Mouse (Mus musculus) CH12.LX (cell line): Measurements from ENCODE around the gene Nck2. TPM values are rescaled to one million over a fixed set of nuclear protein-coding genes. Genes with fewer than 3 reads are reported as not detected.
A peak's percentile ranks its signal among the peaks of the same experiment; 100 is the strongest.

Experiments used
- DNase-seq: peaks from one replicate; pipeline ENCODE4 v3.0.0-alpha.2; 2013; ENCODE audit errors: extremely low read depth
- H3K27ac ChIP-seq: 2 replicates; pipeline ENCODE4 v1.5.1; 2012; ENCODE audit warnings: low read depth, mild to moderate bottlenecking, control low read depth, moderate library complexity; ENCODE audit not compliant: insufficient read depth
- H3K27me3 ChIP-seq: replicated peaks from 2 replicates; pipeline ENCODE3; 2012; ENCODE audit warnings: inconsistent platforms
- H3K36me3 ChIP-seq, 2 experiments: replicated peaks in 1 of 2; 2 replicates each; pipeline versions ENCODE3 to v1.6.1; 2012; ENCODE audit warnings: inconsistent platforms in 1 of 2, low read length in 1 of 2, mild to moderate bottlenecking in 1 of 2, mixed read lengths in 1 of 2, moderate library complexity in 1 of 2; ENCODE audit not compliant: control insufficient read depth in 1 of 2, insufficient read depth in 1 of 2
- H3K4me1 ChIP-seq, 2 experiments: 2 replicates each; pipeline ENCODE4 v1.6.1; 2012; ENCODE audit warnings: inconsistent platforms in 1 of 2, moderate library complexity in 1 of 2; ENCODE audit not compliant: insufficient read depth in 2 of 2, control insufficient read depth in 1 of 2
- H3K4me2 ChIP-seq: 2 replicates; pipeline ENCODE4 v1.6.1; 2012; ENCODE audit warnings: low read depth, mild to moderate bottlenecking, control low read depth; ENCODE audit not compliant: poor library complexity, insufficient read depth, severe bottlenecking
- H3K4me3 ChIP-seq, 3 experiments: fragments of 150-350 bp in 1 of 3; sonication (generic) in 1 of 3; replicated peaks in 1 of 3; 2 replicates each; pipeline versions ENCODE3 to v1.5.1; 2011 to 2012; ENCODE audit warnings: low read depth in 2 of 3, low read length in 2 of 3, mild to moderate bottlenecking in 2 of 3, moderate library complexity in 2 of 3, control low read depth in 1 of 3, improper control_type of control experiment in 1 of 3, inconsistent platforms in 1 of 3, mixed read lengths in 1 of 3; ENCODE audit not compliant: poor library complexity in 1 of 3
- H3K79me2 ChIP-seq: replicated peaks from 2 replicates; pipeline ENCODE4 v1.6.1; 2012; ENCODE audit warnings: mild to moderate bottlenecking, moderate library complexity; ENCODE audit not compliant: control insufficient read depth, poor library complexity, insufficient read depth, severe bottlenecking; ENCODE audit errors: extremely low read depth
- H3K9ac ChIP-seq: 2 replicates; pipeline ENCODE4 v1.6.1; 2012; ENCODE audit warnings: low read depth, mild to moderate bottlenecking, control low read depth, moderate library complexity; ENCODE audit not compliant: insufficient read depth
- H3K9me3 ChIP-seq: replicated peaks from 2 replicates; pipeline ENCODE3; 2012; ENCODE audit warnings: low read length, inconsistent platforms, mixed read lengths
- BHLHE40 ChIP-seq: IDR thresholded peaks from 2 replicates; pipeline ENCODE4 v1.6.1; 2011; ENCODE audit warnings: mild to moderate bottlenecking, low read depth, low read length, improper control_type of control experiment
- CTCF ChIP-seq, 2 experiments: IDR thresholded peaks in 1 of 2; conservative IDR thresholded peaks in 1 of 2; 2 replicates each; pipeline ENCODE4 v1.5.1; 2011 to 2012; ENCODE audit warnings: low read depth in 2 of 2, low read length in 2 of 2, improper control_type of control experiment in 1 of 2, inconsistent platforms in 1 of 2, mild to moderate bottlenecking in 1 of 2, moderate library complexity in 1 of 2
- EP300 ChIP-seq: IDR thresholded peaks from 2 replicates; pipeline ENCODE4 v1.6.1; 2011; ENCODE audit warnings: low read length, improper control_type of control experiment
- HCFC1 ChIP-seq: IDR thresholded peaks from 2 replicates; pipeline ENCODE4 v1.6.1; 2012; ENCODE audit warnings: low read depth, mild to moderate bottlenecking, inconsistent platforms, low read length, improper control_type of control experiment
- JUND ChIP-seq: conservative IDR thresholded peaks from 2 replicates; pipeline ENCODE4 v1.6.1; 2011; ENCODE audit warnings: low read depth, low read length, improper control_type of control experiment
- KAT2A ChIP-seq: IDR thresholded peaks from 2 replicates; pipeline ENCODE4 v1.6.1; 2012; ENCODE audit warnings: low read length, improper control_type of control experiment, inconsistent platforms; ENCODE audit not compliant: insufficient replicate concordance
- MAX ChIP-seq: IDR thresholded peaks from 2 replicates; pipeline ENCODE4 v1.6.1; 2011; ENCODE audit warnings: low read length, improper control_type of control experiment
- MAZ ChIP-seq: IDR thresholded peaks from 2 replicates; pipeline ENCODE4 v1.6.1; 2012; ENCODE audit warnings: low read depth, mild to moderate bottlenecking, inconsistent platforms, low read length, improper control_type of control experiment, moderate library complexity
- MEF2A ChIP-seq: IDR thresholded peaks from 2 replicates; pipeline ENCODE4 v1.6.1; 2014; ENCODE audit warnings: low read depth, mild to moderate bottlenecking, inconsistent platforms, low read length, improper control_type of control experiment, borderline replicate concordance
- MYC ChIP-seq: IDR thresholded peaks from 2 replicates; pipeline ENCODE4 v1.6.1; 2011; ENCODE audit warnings: low read depth, mild to moderate bottlenecking, improper control_type of control experiment, low read length
- NELFE ChIP-seq: IDR thresholded peaks from 2 replicates; pipeline ENCODE4 v1.6.1; 2011; ENCODE audit warnings: low read depth, low read length, improper control_type of control experiment
- PAX5 ChIP-seq: IDR thresholded peaks from 2 replicates; pipeline ENCODE4 v1.6.1; 2012; ENCODE audit warnings: low read length, inconsistent platforms, mixed read lengths
- POLR2A ChIP-seq: IDR thresholded peaks from 2 replicates; pipeline ENCODE4 v1.6.1; 2011; ENCODE audit warnings: low read depth, mild to moderate bottlenecking, improper control_type of control experiment, low read length
- RAD21 ChIP-seq: IDR thresholded peaks from 2 replicates; pipeline ENCODE4 v1.6.1; 2011; ENCODE audit warnings: low read depth, mild to moderate bottlenecking, low read length, improper control_type of control experiment, moderate library complexity
- RCOR1 ChIP-seq: conservative IDR thresholded peaks from 2 replicates; pipeline ENCODE4 v1.6.1; 2012; ENCODE audit warnings: low read depth, mild to moderate bottlenecking, inconsistent platforms, low read length, improper control_type of control experiment
- SIN3A ChIP-seq: IDR thresholded peaks from 2 replicates; pipeline ENCODE4 v1.6.1; 2012; ENCODE audit warnings: low read length, improper control_type of control experiment, inconsistent platforms
- SMC3 ChIP-seq: IDR thresholded peaks from 2 replicates; pipeline ENCODE4 v1.6.1; 2011; ENCODE audit warnings: low read depth, low read length, improper control_type of control experiment
- TBP ChIP-seq: conservative IDR thresholded peaks from 2 replicates; pipeline ENCODE4 v1.6.1; 2011; ENCODE audit warnings: low read depth, low read length, improper control_type of control experiment
- ZC3H11A ChIP-seq: IDR thresholded peaks from 2 replicates; pipeline ENCODE4 v1.6.1; 2012; ENCODE audit warnings: low read depth, mild to moderate bottlenecking, inconsistent platforms, low read length, improper control_type of control experiment
- dilution Hi-C: fragments of 300-500 bp; cut with MboI; formaldehyde crosslinking; loops from 2 replicates; pipeline ENCODE4 v1.14.3; 2020; ENCODE audit warnings: low sequenced_read_pairs; ENCODE audit not compliant: extremely low pct_unique_long_range_greater_than_20kb, extremely low pct_ligation_motif_present
- in situ Hi-C: fragments of 300-500 bp; cut with MboI; formaldehyde crosslinking; loops from 3 replicates; pipeline ENCODE4 v1.14.3; 2019; ENCODE audit warnings: low sequenced_read_pairs, low pct_ligation_motif_present, low pct_unique_long_range_greater_than_20kb, mixed read lengths
- polyA plus RNA-seq: library from polyadenylated mRNA; unstranded; fragments of >175 nt; gene quantifications from 2 replicates; pipeline ENCODE4 v1.2.1, GENCODE M21; 2012; ENCODE audit warnings: low read depth; ENCODE audit not compliant: insufficient read length
- total RNA-seq, 2 experiments: library from RNA; depleted of rRNA; stranded (reverse); fragments of 300-350 nt in 1 of 2; fragments of >200 nt in 1 of 2; gene quantifications; 2 replicates each; pipeline ENCODE4 v1.2.3; 2012 to 2014

Nck2 gene
- total and polyA plus RNA-seq, 3 experiments = 4.4 to 7.6 (median 4.6) TPM

GRCm38 (mm10) chr1:43400655-43401054, 43.7 kb upstream of the Nck2 start:
- no peaks in the 10 kb centered on the region for H3K79me2 ChIP-seq
- no peak overlapping the region for H3K4me3 ChIP-seq
- TF ChIP-seq PAX5 (no peak), JUND (no peak), HCFC1 (no peak), MEF2A (no peak), RAD21 (no peak), BHLHE40 (no peak), POLR2A (no peak), SIN3A (no peak), KAT2A (no peak), MAX (no peak), MYC (no peak), TBP (no peak), EP300 (no peak), RCOR1 (no peak), NELFE (no peak), MAZ (no peak)
- TF ChIP-seq, all 38 proteins: peak for 0
- Histone ChIP-seq H3K4me1 (0 out of 4 replicates have a peak, but pooled peaks cover 0 to 3% of the 10 kb centered on the region in 2 experiments), H3K36me3 (no peaks in the 10 kb centered on the region), H3K27me3 (no peaks in the 10 kb centered on the region), H3K4me2 (no peak overlapping the region), H3K9me3 (no peaks in the 10 kb centered on the region), H3K9ac (no peak overlapping the region), H3K27ac (no peak overlapping the region)
- dilution Hi-C loops (no loop called here), in situ Hi-C loops (no loop called here)
- DNase-seq = no peak

DNA sequence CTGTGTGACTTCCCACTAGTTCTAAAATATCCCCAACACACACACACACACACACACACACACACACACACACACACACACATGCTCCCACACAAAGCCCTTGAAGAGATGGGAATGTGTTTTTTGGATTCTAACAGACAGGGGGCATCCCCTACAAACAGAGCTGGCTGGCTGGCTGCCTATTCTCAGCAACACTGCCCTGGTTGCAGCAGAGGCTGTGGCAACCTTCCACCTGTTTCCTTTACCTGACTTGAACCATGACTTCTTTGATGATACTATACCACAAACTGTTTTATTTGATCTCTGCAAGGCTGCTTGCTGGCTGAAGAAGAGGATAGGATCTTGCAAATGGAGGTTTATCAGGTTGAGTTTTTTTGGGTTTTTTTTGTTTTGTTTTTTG, 41.0 kb upstream of the Nck2 start:
- DNase-seq = no peak
- dilution Hi-C loops = no loop called here

More for the DNA sequence above, 41.0 kb upstream of the Nck2 start:
- peak; percentile 42 for TF ChIP-seq SMC3
- peak; percentile 32 for TF ChIP-seq RAD21
- peak in 1 of 2 experiments; percentile 27; a peak in 1 of 4 replicates for TF ChIP-seq CTCF (conservative IDR thresholded peaks at IDR 0.05 in 1 of 2, IDR thresholded peaks at IDR 0.05 in 1 of 2; ENCODE audit: low read depth in 2 of 2, low read length in 2 of 2)
- TF ChIP-seq ZC3H11A = no peak
- no peaks in the 10 kb centered on the region for H3K36me3 ChIP-seq
- H3K9me3 ChIP-seq = no peaks in the 10 kb centered on the region
- 0 out of 4 replicates have a peak, but pooled peaks cover 0 to 3% of the 10 kb centered on the region in 2 experiments for H3K4me1 ChIP-seq
- in situ Hi-C loops = no loop called here
- no peak overlapping the region for H3K9ac ChIP-seq
- H3K79me2 ChIP-seq = no peaks in the 10 kb centered on the region
- H3K4me3 ChIP-seq = no peak overlapping the region
- H3K27me3 ChIP-seq = no peaks in the 10 kb centered on the region
- no peak overlapping the region for H3K4me2 ChIP-seq
- H3K27ac ChIP-seq = no peak overlapping the region
